Mouse (Mus musculus) lung, postnatal 25 days (tissue): ENCODE data around the gene Zgpat.

Experiments used
- DNase-seq: peaks from one replicate; pipeline ENCODE4 v3.0.0; 2022; ENCODE audit warnings: low spot score

Gene Zgpat

DNA sequence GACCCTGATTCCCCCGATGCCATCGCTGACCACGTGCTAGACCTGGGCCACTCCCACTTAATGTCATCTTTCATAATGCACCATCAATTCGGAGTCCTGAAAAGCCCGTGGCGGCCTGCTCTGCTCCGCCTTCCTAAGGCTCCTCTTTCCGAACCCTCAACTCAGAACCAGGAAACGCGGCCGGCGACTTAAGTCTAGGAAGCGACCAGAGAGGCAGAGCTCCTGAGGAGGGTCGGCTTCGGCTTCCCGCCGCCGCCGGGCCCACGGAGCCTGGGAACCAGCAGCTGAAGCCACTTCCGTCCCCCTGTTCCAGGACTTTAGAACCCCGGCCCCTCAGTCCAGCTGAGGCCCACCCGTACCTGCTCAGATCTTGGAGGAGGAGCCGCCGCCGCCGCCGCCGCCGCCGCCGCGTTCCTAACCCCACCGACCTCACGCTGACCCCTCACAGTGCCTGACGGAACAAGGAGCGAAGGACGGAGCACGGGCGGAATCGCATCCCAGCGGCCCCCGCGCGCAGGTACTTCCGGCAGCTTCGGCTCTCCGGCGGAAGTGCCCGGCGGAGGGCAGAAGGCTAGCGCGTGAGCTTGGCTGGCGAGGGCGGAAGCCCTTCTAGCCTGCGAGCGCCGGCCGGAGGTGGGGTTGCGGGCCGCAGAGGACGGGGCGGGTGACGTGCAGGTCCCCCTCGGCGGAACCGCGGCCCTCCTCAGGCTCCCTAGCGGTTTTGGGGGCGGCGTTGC lies at the start of gene Zgpat, which contains the start of gene Arfrp1:
Gene Zgpat (plus strand): TSS at position 69 of the 737 bp plus-strand sequence.
Gene Arfrp1 (minus strand): TSS at position 545 of the 737 bp plus-strand sequence.
- DNase-seq, result peak; percentile 90

DNA sequence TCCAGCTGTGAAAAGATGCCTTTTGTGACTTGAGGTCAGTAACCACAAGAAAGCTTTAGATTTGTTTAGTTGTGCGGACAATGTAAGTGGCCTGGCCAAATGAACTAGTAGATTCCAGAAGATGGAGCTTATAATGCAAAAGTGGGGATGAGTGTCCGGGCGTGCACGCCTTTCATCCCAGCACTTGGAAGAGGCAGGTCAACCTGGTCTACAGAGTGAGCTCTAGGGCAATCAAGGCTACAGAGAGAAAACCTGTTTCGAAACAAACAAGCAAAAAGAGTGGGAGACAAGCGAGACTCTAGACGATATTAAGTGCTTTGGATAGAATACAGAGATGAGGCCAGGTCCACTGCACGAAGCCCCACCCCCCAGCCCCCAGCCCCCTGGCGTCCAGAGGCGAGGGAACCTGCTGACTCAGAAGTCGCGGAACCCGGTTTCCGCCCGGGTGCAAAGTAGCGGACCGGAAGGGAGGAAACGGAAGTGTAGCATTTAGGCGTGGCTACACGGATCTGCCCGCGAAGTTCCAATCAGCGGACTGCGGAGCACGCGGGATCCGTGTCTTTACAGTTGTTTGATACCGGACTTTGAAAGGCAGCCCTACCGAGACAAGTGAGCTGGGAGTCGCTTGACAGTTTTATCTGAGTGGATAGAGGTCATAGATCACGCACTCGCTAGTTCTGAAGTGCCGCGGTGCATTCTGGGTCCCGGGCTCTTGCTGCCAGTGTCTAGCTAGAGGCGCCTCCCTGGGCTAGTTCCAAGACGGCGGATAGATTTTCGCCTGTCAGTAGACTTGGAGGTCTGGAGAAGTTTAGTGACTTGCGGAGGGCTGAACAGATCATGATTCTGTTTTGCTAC lies 45.3 kb upstream of the Zgpat start, which contains the start of gene Rtel1:
Gene Rtel1 (plus strand): TSS at position 492 of the 855 bp plus-strand sequence.
- DNase-seq, result peak; percentile 82

DNA sequence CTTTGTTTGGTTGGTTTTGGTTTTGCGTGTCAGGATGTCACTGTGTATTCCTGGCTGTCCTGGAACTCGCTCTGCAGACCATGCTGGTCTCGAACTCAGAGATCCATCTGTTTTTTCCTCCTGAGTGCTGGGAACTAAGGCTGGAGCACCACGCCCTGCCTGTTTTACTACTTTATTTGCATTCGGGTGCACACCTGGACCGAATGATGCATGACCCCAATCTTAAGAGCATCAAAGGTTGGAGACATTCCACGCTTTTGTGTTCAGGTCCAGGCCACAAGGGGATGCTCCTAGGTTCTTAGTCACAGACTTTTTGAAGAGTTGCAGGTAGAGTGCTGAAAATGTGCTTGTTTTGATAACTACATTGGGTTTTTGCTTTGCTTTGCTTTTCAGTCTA lies 44.6 kb upstream of the Zgpat start:
- no peak for DNase-seq

DNA sequence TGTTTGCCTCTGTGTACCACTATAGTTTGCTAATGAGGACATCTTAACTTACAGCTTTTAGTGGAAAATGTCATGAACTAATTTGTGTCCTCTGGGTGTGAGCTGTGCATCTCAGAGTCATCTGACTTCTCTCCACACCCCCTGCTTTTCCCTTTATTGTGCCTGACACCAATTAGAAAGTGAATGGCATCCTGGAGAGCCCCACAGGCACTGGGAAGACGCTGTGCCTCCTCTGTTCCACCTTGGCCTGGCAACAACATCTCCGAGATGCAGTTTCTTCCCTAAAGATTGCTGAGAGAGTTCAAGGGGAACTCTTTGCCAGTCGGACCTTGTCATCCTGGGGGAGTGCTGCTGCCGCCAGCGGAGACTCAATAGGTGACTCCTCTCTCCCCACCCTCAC lies 42.6 kb upstream of the Zgpat start:
- DNase-seq, result no peak

DNA sequence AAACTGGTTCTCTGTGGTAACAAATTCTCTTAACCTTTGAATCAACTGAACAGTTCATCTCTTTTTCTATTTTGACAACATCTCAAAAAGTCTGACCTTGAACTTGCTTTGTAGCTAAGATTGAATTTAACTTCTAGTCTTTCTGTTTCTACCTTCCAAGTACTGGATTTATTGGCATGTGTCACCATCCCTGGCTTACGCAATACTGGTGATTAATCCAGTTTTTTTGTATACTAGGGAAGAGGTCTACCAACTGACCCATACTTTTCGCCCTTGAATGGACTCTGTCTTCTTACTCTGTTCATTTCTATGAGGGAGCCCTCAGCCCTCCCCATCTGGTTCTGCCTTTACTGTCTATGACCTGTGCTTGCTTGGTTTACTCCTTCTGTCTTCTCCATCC lies 38.6 kb upstream of the Zgpat start:
- no peak for DNase-seq

DNA sequence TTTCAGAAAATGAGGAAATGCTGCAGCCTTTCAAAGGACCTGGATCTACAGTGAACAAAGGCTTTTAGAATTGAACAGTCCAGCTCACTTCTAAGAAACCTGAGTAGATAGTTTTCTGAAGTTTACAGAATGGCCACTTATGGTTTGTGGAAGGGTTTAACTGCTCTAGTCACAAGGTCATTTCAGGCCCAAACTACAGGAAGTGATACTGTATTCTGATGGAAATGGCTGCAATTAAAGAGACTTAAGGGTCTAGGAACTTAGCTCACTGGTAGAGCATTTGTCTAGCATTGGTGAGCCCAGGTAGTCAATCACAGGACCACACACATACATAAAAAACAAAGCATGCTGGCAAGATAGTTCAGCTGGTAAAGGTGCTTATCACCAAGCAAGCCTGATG lies 32.2 kb upstream of the Zgpat start:
- DNase-seq, result no peak

DNA sequence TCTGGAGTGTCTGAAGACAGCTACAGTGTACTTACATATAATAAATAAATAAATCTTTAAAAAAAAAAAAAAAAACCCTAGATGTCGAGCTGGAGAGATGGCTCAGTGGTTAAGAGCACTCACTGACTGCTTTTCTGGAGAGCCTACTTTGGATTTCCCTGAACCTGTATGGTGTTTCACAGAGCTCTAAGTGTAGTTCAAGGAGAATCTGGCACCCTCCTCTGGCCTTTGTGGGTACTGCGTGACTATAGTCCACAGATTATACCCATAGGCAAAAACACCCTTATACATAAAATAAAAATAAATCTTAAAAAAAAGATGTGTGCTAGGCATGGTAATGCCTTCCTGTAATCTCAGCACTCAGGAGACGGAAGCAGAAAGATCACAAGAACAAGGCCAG lies 30.7 kb upstream of the Zgpat start:
- DNase-seq, result peak; percentile 64

DNA sequence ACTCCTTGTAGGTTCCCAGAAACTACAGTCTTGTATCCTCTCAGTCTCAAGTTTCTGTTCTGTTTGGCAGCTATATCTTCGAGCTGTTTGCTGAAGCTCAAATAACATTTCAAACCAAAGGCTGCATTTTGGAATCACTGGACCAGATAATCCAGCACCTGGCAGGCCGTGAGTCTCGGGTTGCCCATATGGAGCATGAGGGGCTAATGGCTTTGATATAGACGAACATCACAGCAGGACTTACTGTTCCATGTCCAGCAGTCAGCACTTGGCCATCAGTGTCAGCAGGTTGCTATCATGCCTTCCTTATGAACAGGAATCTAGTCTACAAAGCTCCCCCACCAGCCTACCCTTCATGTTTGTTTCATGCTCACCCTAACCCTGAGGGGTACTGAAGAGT lies 24.3 kb upstream of the Zgpat start:
- DNase-seq, result no peak

DNA sequence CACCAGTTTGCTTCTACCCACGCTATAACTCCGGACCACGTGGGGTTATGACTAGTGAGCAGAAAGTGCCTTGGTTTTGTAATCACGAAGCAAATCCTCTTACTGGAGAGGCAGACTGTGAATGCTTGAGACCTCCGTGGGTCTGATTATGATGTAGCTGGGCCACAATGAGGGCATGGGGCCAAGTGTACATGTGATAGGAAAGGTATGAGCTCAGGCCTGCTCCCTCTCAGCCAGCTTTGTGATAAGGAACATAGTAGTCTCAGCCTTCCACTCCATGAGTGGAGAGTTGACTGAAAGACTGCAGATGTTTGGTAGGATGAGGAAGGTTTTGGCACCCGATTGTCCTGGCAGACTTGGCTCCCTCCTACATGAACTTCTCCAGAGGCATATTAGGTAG lies 22.0 kb upstream of the Zgpat start:
- no peak for DNase-seq

DNA sequence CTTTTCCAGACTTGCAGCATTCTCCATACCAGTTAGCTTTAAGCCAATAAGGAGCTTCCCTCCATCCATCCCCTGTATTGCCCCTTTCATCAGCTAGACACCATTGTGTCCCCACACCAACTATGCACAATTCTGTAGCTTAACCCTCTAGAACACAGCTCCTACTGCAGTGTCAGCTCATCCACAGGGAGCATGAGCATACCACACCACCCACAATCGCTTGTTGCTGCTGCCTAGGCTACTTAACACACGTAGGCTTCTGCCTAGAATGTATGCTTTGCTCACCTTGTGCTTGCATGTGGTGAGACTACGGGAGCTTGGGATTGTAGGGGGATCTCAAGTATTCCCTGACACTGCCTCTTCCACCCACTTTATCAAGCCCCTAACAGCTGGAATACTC lies 7.9 kb upstream of the Zgpat start:
- no peak for DNase-seq

DNA sequence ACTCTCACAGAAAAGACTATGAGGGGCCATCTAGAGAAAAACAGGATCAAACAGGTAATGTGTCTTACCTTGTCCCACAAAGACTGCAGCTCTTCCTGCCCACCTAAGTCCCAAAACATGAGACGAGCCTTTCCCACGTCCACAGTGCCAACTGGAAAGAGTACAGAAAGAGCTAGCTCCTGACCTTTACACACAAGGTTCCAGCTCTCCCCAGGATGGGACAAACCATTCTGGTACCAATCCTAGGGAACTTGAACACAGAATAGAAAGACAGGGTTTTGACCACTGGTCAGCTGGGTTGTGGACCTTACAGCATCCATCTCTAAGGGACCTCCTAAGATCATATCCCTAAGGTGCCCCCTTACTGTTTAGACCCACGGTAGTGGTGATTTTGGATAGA lies 782 bp upstream of the Zgpat start:
- no peak for DNase-seq

DNA sequence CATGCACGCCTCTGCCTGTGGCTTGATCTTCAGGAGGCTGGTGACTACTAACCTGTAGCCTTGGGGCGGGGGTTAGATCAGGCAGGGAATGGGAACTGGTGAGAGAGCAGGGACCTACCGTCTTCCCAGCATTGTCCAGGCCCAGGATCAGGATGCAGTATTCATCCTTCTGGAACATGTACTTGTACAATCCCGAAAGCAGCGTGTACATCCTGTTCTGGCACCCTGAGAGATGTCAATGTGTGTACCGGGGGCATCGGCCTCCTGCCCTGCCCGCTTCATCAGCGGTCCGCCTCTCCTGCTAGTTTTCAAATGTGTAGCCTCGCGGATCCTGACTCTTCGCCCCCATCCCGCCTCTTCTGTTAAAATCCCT lies 255 bp upstream of the Zgpat start:
- no peak for DNase-seq

DNA sequence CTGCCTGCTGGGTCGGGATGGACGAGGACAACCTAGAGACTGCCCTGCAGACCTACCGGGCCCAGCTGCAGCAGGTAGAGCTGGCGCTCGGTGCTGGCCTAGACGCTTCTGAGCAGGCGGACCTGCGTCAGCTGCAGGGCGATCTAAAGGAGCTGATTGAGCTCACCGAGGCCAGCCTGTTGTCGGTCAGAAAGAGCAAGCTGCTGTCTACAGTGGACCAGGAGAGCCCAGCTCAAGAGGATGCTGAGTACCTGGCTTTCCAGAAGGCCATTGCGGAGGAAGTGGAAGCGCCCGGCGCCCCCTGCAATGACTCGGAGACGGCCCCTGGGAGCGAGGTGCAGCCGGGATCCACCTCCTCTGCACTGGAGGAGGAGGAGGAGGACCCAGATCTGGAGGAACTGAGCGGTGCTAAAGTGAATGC lies 937 bp downstream of the Zgpat start:
- DNase-seq, result no peak

DNA sequence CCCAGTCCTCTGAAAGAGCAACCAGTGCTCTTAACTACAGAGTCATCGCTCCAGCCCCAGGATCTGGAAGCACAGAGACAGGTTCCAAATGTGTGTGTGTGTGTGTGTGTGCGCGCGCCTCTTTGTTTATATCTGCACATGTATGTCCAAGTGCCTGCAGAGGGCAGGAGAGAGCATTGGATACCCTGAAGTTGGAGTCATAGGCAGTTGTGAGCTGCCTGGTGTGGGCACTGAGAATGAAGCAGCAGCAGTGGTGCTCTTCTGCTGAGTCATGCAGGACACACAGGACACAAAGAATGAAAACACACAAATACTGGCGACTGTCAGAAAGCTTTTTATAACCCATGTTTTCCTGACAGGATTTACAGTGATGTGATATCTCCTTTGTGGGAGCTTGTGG lies 5.3 kb downstream of the Zgpat start:
- no peak for DNase-seq

DNA sequence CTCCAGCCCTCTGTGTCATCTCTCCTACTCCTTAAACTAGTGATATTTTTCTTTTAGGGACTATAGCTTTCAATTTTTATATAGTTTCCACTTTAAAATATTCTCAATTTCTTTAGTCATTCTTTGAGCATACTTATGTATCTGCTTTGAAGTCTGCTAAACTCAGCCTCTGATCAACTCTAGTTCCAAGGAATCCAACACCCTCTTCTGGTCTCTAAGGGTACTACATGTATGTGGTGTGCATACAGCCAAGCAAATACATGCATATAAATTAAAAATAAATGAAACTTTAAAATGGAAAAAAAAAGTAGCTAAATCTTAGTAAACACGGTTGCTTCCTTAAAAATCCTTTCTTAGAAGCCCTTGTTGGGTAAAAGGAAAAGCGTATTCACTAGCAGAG lies 11.1 kb downstream of the Zgpat start:
- peak; percentile 37 for DNase-seq

DNA sequence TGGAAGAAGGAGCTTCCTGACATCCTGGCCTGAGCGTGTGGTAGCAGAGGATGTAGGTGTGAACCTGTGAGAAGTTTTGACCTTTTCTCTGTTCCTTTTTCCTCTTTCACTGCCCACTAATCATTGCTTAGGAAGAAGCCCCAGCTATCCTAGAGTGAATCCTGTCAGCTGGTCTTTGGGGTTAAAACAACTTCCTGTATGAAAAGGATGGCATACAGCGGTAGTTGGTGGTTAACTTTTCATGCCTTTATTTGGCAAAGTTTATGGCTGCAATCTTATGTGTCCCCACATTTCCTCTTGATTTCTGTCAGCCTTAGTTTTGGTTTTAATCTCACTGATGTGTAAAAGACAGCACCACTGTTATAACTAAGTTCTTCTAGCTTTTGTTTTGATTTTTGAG lies 12.5 kb downstream of the Zgpat start:
- DNase-seq, result no peak

DNA sequence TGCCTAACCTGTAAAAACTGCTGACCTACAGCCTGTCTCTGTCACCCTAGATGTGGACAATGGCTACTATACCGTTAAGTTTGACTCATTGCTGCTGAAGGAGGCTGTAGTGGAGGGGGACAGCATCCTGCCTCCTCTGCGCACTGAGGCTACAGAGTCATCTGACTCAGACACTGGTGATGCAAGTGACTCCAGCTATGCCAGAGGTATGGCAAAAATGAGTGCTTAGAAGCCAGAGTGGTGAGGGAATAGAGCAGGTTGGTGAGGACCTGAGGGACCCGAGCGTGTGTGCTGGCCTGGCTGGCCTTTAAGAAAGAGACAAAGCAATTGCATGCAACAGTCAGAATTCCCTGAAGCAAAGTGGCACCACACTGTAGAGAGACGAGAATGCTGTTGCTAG lies 14.0 kb downstream of the Zgpat start:
- no peak for DNase-seq

DNA sequence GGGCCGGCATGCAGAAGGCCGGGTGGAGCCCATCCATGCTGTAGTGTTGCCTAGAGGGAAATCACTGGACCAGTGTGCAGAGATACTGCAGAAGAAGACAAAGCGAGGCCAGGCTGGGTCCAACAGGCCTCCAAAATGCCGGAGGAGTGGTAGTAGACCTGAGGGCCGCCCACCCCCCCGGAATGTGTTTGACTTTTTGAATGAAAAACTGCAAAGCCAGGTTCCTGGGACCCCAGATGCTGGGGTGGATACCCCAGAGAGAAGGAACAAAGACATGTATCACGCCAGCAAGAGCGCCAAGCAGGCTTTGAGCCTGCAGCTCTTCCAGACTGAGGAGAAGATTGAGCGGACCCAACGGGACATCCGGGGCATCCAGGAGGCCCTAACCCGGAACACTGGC lies 15.1 kb downstream of the Zgpat start, which contains the start of gene Lime1:
Gene Lime1 (plus strand): TSS at position 301 of the 400 bp plus-strand sequence.
- no peak for DNase-seq

DNA sequence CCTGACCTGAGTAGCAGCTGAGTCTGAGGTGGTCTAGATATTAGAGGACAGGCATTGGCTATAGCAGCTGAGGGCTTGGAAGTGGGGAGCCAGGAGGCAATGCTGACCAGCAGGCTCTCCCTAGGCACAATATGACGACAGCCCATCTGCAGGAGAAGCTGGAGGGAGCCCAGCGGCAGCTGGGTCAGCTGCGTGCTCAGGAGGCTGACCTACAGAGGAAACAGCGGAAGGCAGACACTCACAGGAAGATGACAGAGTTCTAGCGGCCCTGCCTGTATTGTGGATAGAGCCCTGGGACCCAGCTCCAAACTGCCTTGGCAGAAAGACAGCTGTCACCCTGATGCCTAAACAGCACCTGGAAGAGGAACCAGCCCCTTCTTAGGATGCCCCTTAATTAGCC lies 15.5 kb downstream of the Zgpat start:
- DNase-seq, result no peak

DNA sequence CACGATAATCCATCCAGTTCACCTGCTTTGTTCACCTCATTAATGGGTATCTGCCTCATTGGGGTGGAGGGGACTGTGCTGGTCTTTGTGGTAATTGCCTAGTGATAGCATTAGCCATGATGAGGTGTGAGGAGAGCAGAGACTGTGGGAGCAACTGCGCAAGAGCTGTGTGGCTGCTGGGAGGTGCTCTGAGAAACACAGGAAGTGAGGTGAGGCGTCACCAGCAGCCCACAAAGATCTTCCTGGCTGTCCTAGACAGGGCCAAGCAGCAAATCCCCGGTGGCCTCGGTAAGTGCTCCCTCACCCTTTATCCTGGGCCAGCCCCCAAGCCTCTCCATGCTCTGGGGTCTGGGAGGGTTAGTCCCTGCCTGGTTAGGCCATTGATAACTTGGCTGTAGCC lies 16.4 kb downstream of the Zgpat start:
- DNase-seq, result no peak

DNA sequence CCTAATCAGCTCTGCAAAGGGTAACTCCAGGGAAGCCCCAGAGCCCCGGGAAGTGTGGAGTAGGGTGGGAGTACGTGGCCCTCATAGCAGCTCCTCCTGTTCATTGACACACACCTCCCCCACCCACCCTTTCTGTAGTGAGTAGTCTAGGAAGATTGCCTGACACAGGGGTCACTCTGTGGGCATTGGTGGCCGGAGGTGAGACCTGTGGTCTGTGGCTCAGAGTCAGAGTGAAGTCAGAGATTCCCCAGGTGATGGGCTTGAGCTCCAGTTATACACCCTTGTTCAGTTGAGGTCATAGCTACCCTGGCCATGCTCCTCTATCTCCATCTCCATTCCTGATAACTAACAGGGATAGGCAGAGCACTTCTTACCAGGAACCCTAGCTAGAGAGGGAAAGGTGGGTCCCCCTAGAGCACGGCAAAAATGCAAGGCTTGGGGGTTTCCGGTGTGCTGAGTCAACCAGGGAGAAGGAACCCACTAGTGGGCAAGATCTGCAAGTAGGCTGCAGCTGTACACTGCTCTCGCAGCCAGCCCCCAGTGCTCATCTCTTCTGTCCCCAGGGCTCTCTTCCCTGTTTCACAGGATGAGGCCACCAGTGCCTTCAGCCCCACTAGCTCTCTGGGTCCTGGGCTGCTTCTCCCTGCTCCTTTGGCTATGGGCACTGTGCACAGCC lies 17.0 kb downstream of the Zgpat start:
- no peak for DNase-seq

DNA sequence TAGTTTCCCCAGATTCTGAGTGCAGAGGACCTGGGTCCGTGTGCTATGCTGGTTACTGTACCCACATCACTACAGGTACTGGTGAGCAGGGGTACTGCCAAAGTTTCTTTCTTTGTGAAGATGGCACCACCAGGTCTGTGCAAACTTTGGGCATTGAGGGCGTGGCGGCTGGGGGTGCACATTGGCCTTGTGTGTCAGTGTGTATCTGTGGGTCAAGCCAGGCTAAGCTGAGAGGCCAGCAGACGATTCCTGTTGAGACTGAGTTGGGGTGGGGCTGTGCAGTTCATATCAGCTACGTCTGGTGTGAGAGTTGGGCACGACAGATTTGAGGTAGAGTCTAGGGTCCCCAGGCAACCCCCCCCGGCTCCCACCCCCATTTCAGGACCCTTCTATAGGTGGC lies 19.7 kb downstream of the Zgpat start:
- DNase-seq, result no peak

DNA sequence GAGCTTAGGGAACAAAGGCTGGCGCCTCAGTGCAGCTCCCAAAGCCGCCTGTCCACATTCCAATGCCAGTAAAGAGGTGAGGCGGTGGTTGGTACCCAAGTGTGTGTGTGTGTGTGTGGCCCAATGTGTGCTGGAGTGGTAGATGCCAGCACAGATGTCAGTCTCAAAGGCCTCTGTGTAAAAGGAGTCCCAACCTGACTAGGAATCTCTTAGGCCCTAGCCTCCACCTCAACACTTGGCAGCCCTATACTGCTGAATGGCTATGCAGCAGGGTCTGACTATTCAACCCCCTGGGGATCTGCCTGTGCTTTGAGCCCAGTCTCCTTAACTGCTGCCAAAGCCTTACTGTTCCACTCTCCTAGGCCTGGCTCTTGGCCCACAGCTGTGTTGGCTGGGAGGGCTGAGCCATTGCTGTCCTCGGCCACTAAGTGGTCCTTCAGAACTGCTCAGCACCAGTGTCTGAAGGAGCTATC lies 20.2 kb downstream of the Zgpat start:
- DNase-seq, result peak; percentile 56
